Mouse (Mus musculus): ENCODE data around the gene Safb2. TPM values are rescaled to one million over a fixed set of nuclear protein-coding genes. Genes with fewer than 3 reads are reported as not detected.

Gene Safb2
- total and polyA plus RNA-seq, 2 experiments from 2014 or later, result 30.7 to 48.9 TPM

DNA sequence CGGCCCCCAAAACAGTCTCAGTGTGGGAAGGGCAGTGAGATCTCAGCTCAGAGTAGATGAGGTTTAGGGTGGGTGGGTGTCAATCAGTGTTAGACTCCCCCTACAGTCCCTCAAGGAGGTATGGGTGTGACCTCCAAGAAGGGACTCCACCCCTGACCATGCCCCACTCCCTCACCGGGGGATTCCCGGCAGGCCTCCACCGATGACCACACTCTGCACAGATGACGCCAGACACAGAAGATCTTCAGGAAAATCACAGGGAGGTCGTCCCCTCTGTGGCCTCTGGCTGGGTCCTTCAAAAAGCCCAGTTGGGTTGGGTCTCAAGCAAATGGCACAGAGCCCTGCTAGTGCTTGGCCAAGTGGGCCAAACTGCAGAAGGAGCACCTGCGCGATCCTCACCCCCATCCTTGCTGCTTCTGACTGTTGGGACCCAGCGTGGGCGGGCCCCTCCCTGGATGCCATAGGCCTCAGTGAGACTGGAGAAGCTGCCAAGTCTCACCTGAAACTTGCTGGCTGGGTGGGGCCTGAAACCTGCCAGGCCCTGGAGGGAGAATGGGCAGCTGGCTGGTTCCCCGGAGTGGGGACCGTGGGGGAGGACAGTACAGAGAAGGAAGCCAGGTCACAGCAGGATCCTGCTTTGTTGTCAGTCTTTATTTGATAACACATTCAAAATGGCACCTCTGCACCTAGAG lies 33.5 kb downstream of the Safb2 start:
- Histone ChIP-seq H3K36me3 (ENCODE audit: insufficient read depth, low read length) (no peaks in the 10 kb centered on the region), H3K4me1 (ENCODE audit: insufficient read depth, low read length) (peaks cover 8% of the 10 kb centered on the region), H3K9ac (replicated peaks; ENCODE audit: low read length, poor library complexity, severe bottlenecking) (no peak overlapping the region), H3K27me3 (ENCODE audit: insufficient read depth, low read length) (no peaks in the 10 kb centered on the region), H3K4me3 (ENCODE audit: low read depth, low read length) (no peak overlapping the region), H3K9me3 (ENCODE audit: low read length) (no peaks in the 10 kb centered on the region), H3K27ac (ENCODE audit: low read depth, low read length) (peak overlapping the region; percentile 83), H3K4me2 (ENCODE audit: low read depth, low read length, poor library complexity, severe bottlenecking) (no peak overlapping the region)
- 81% methylated on average over 12 of the region's 12 CpGs for WGBS
- ATAC-seq (ENCODE audit: low FRiP score), result no peak
- TF ChIP-seq CTCF (IDR thresholded peaks at IDR 0.05), result no peak
- no peak for DNase-seq (ENCODE audit: low spot score)

DNA sequence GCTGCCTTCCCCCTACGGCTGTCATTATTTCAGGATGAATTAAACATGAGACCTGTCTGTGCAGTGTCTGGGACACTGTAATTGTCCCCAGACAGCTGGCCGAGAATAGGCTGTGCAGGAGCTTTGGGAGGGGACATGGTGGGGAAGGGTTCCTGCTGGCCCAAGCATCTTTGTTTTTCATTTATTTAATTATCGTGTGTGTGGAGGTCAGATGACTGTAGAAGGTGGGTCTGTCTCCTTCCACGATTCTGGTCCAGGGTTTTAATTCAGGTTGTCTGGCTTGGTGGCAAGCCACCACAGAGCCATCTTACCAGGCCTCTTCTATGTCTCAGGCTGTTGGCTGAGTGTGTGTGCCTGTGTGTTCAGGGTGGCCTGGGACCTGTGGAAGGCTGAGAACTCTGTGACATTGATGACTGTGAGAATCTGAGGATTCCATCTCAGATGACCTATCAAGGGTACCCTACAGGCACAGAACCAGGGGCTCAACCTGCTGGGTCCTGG lies 35.7 kb downstream of the Safb2 start:
- Histone ChIP-seq H3K27ac (ENCODE audit: low read depth, low read length) (no peak overlapping the region), H3K36me3 (ENCODE audit: insufficient read depth, low read length) (no peaks in the 10 kb centered on the region), H3K9ac (replicated peaks; ENCODE audit: low read length, poor library complexity, severe bottlenecking) (no peak overlapping the region), H3K4me2 (ENCODE audit: low read depth, low read length, poor library complexity, severe bottlenecking) (no peak overlapping the region), H3K4me3 (ENCODE audit: low read depth, low read length) (no peak overlapping the region), H3K27me3 (ENCODE audit: insufficient read depth, low read length) (no peaks in the 10 kb centered on the region), H3K9me3 (ENCODE audit: low read length) (no peaks in the 10 kb centered on the region), H3K4me1 (ENCODE audit: insufficient read depth, low read length) (peaks cover 8% of the 10 kb centered on the region)
- DNase-seq (ENCODE audit: low spot score), result no peak
- no peak for TF ChIP-seq CTCF (IDR thresholded peaks at IDR 0.05)
- 18% methylated on average over 4 of the region's 4 CpGs for WGBS
- no peak for ATAC-seq (ENCODE audit: low FRiP score)

- Histone ChIP-seq H3K27ac (ENCODE audit: low read depth, low read length) (no peak overlapping the region), H3K4me2 (ENCODE audit: low read depth, low read length, poor library complexity, severe bottlenecking) (no peak overlapping the region), H3K27me3 (ENCODE audit: insufficient read depth, low read length) (no peaks in the 10 kb centered on the region), H3K4me1 (ENCODE audit: insufficient read depth, low read length) (peaks cover 8% of the 10 kb centered on the region), H3K36me3 (ENCODE audit: insufficient read depth, low read length) (no peaks in the 10 kb centered on the region), H3K9me3 (ENCODE audit: low read length) (no peaks in the 10 kb centered on the region), H3K4me3 (ENCODE audit: low read depth, low read length) (no peak overlapping the region), H3K9ac (replicated peaks; ENCODE audit: low read length, poor library complexity, severe bottlenecking) (no peak overlapping the region)
- 70% methylated on average over 9 of the region's 9 CpGs for WGBS
- ATAC-seq (ENCODE audit: low FRiP score), result no peak
- no peak for DNase-seq (ENCODE audit: low spot score)
- TF ChIP-seq CTCF (IDR thresholded peaks at IDR 0.05), result peak; percentile 56
Measured at GRCm38 (mm10) chr17:56547846-56548604, 36.4 kb downstream of the Safb2 start.

- H3K9ac ChIP-seq (replicated peaks; ENCODE audit: low read length, poor library complexity, severe bottlenecking), result no peak overlapping the region
- peak; percentile 82 for DNase-seq (ENCODE audit: low spot score)
- H3K4me3 ChIP-seq (ENCODE audit: low read depth, low read length), result no peak overlapping the region
- ATAC-seq (ENCODE audit: low FRiP score), result no peak
- H3K9me3 ChIP-seq (ENCODE audit: low read length), result no peaks in the 10 kb centered on the region
- 40% methylated on average over 17 of the region's 17 CpGs for WGBS
- H3K4me1 ChIP-seq (ENCODE audit: insufficient read depth, low read length), result peaks cover 8% of the 10 kb centered on the region
- peak overlapping the region; percentile 21; the same call in 1 of the 2 replicates for H3K27ac ChIP-seq (ENCODE audit: low read depth, low read length)
- no peak for TF ChIP-seq CTCF (IDR thresholded peaks at IDR 0.05)
- no peaks in the 10 kb centered on the region for H3K27me3 ChIP-seq (ENCODE audit: insufficient read depth, low read length)
- H3K36me3 ChIP-seq (ENCODE audit: insufficient read depth, low read length), result no peaks in the 10 kb centered on the region
- no peak overlapping the region for H3K4me2 ChIP-seq (ENCODE audit: low read depth, low read length, poor library complexity, severe bottlenecking)
Measured at GRCm38 (mm10) chr17:56547116-56547845, 37.1 kb downstream of the Safb2 start.

GRCm38 (mm10) chr17:56546576-56546975 lies 37.8 kb downstream of the Safb2 start:
- 80% methylated on average over 5 of the region's 5 CpGs for WGBS
- DNase-seq (ENCODE audit: low spot score) (no peak), ATAC-seq (ENCODE audit: low FRiP score) (no peak)
- Histone ChIP-seq H3K27me3 (ENCODE audit: insufficient read depth, low read length) (no peaks in the 10 kb centered on the region), H3K4me3 (ENCODE audit: low read depth, low read length) (no peak overlapping the region), H3K4me2 (ENCODE audit: low read depth, low read length, poor library complexity, severe bottlenecking) (no peak overlapping the region), H3K4me1 (ENCODE audit: insufficient read depth, low read length) (peaks cover 8% of the 10 kb centered on the region), H3K36me3 (ENCODE audit: insufficient read depth, low read length) (no peaks in the 10 kb centered on the region), H3K27ac (ENCODE audit: low read depth, low read length) (peak overlapping the region; percentile 21; the same call in 1 of the 2 replicates), H3K9me3 (ENCODE audit: low read length) (no peaks in the 10 kb centered on the region), H3K9ac (replicated peaks; ENCODE audit: low read length, poor library complexity, severe bottlenecking) (no peak overlapping the region)
- no peak for TF ChIP-seq CTCF (IDR thresholded peaks at IDR 0.05)

Data from midbrain, postnatal 0 days (tissue).